Mouse (Mus musculus): Measurements from ENCODE around the gene Pou2f2.

GRCm38 (mm10) chr7:25172669-25173068 is 6.9 kb downstream of the Pou2f2 start:
- TF ChIP-seq CTCF (conservative IDR thresholded peaks at IDR 0.05; ENCODE audit: insufficient read depth, insufficient read length, low read depth, low read length) (no peak), POLR2A (IDR thresholded peaks at IDR 0.05; ENCODE audit: low read depth, low read length) (no peak)
